Mouse (Mus musculus) embryo, embryonic 9.5 days (tissue): ENCODE data around the gene Lgmn.

Experiments used
- DNase-seq: peaks from one replicate; pipeline ENCODE4 v3.0.0-alpha.2; 2017; ENCODE audit errors: extremely low spot score

Lgmn gene

DNA sequence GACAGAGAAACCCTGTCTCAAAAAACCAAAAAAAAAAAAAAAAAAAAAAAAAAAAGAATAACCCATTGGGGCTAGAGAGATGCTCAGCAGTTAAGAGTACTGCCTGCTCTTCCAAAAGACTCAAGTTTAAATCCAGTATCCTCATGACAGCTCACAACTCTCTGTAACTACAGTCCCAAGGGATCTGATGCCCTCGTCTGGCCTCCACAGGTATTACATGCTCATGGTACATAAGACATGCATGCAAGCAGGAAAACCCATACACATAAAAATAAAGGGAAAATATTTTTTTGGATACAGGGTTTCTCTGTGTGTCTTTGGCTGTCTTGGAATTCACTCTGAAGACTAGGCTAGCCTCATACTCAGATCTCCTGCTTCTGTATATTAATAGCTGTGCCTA is 93.1 kb downstream of the Lgmn start:
- DNase-seq = peak; percentile 40

- no peak for DNase-seq
Observed at GRCm38 (mm10) chr12:102345031-102345815, 94.4 kb downstream of the Lgmn start.
